Comparison of ENCODE assay signal across 14 mouse cellular contexts in genomic region chr5:118473128-118473730, GRCm38 (mm10).
DNase-seq lines count a peak whose midpoint lies in the region; ATAC-seq and TF ChIP-seq lines count a peak whose summit lies in the region.
"Had no signal": no experiment of that assay in that cellular context is flagged by ENCODE, and none has a peak within 500 bp of the region (broad histone marks: within the 10 kb centered on the region; RNA-seq: fewer than 3 reads in every experiment).

No protein-coding gene starts in this region.

- no peak for TF ChIP-seq EP300 in liver, postnatal 0 days (IDR thresholded peaks at IDR 0.05; ENCODE audit: low read depth)

- ATAC-seq in forebrain, embryonic 15.5 days (replicated peaks), result no peak
- no peak for ATAC-seq in liver, embryonic 13.5 days (ENCODE audit: low read depth)
- ATAC-seq in liver, postnatal 0 days, result no peak
- ATAC-seq in embryonic facial prominence, embryonic 15.5 days (ENCODE audit: insufficient number of reproducible peaks, low FRiP score, low TSS enrichment, low read depth), result no peak

- intact Hi-C loops in left cerebral cortex, postnatal 25 days (cut with DNase I), result no loop called here

- DNase-seq in forebrain, embryonic 10.5 days (ENCODE audit: extremely low spot score, low spot score), result no peak
- no peak for DNase-seq in liver, embryonic 13.5 days
- no peak for DNase-seq in liver, postnatal 0 days
- DNase-seq in Muller cell, postnatal 12 days (ENCODE audit: inconsistent ontology term), result peak; percentile 35
- no peak for DNase-seq in left cerebral cortex, postnatal 25 days (ENCODE audit: low spot score in 2 of 2)
- DNase-seq in neural tube, embryonic 10.5 days (ENCODE audit: extremely low spot score, low spot score), result no peak
- DNase-seq: cerebellum, postnatal 14 days; gastrocnemius, postnatal 10 days; layer of hippocampus, adult 9-11 months; left cerebral cortex, postnatal 4 days; lung, postnatal 36 days; thymus, adult 2 months had no signal

- no peaks in the 10 kb centered on the region for H3K36me3 ChIP-seq in forebrain, embryonic 10.5 days (replicated peaks)
- H3K36me3 ChIP-seq in forebrain, embryonic 15.5 days, result no peaks in the 10 kb centered on the region
- no peaks in the 10 kb centered on the region for H3K36me3 ChIP-seq in liver, embryonic 13.5 days
- no peaks in the 10 kb centered on the region for H3K36me3 ChIP-seq in liver, postnatal 0 days (replicated peaks; ENCODE audit: insufficient read depth, low read length)
- no peaks in the 10 kb centered on the region for H3K36me3 ChIP-seq in embryonic facial prominence, embryonic 15.5 days

- H3K4me1 ChIP-seq in forebrain, embryonic 10.5 days, result peaks cover 65% of the 10 kb centered on the region
- 0 out of 2 replicates have a peak, but pooled peaks cover 9% of the 10 kb centered on the region for H3K4me1 ChIP-seq in forebrain, embryonic 15.5 days
- H3K4me1 ChIP-seq in liver, embryonic 13.5 days (replicated peaks), result peaks cover 57% of the 10 kb centered on the region
- peaks cover 21% of the 10 kb centered on the region for H3K4me1 ChIP-seq in liver, postnatal 0 days (ENCODE audit: insufficient read depth)
- peaks cover 41% of the 10 kb centered on the region for H3K4me1 ChIP-seq in embryonic facial prominence, embryonic 15.5 days

- TF ChIP-seq CTCF in liver, postnatal 0 days (IDR thresholded peaks at IDR 0.05; ENCODE audit: low read depth), result no peak

- peaks cover 11% of the 10 kb centered on the region for H3K27me3 ChIP-seq in forebrain, embryonic 10.5 days (ENCODE audit: poor library complexity, severe bottlenecking)
- no peaks in the 10 kb centered on the region for H3K27me3 ChIP-seq in forebrain, embryonic 15.5 days
- H3K27me3 ChIP-seq in liver, embryonic 13.5 days, result peaks cover 3% of the 10 kb centered on the region; the same call in 1 of the 2 replicates
- H3K27me3 ChIP-seq in liver, postnatal 0 days (ENCODE audit: insufficient read depth, low read length), result no peaks in the 10 kb centered on the region
- no peaks in the 10 kb centered on the region for H3K27me3 ChIP-seq in embryonic facial prominence, embryonic 15.5 days

- no peak overlapping the region for H3K4me2 ChIP-seq in forebrain, embryonic 15.5 days (replicated peaks)
- no peak overlapping the region for H3K4me2 ChIP-seq in liver, embryonic 13.5 days
- no peak overlapping the region for H3K4me2 ChIP-seq in liver, postnatal 0 days (ENCODE audit: low read depth, low read length)
- no peak overlapping the region for H3K4me2 ChIP-seq in embryonic facial prominence, embryonic 15.5 days (replicated peaks)

- H3K27ac ChIP-seq in forebrain, embryonic 10.5 days, result peak overlapping the region; percentile 21
- H3K27ac ChIP-seq in forebrain, embryonic 15.5 days (replicated peaks), result no peak overlapping the region
- peak overlapping the region; percentile 37 for H3K27ac ChIP-seq in liver, embryonic 13.5 days
- no peak overlapping the region for H3K27ac ChIP-seq in liver, postnatal 0 days (ENCODE audit: low read depth)
- H3K27ac ChIP-seq in embryonic facial prominence, embryonic 15.5 days (replicated peaks), result 0 out of 2 replicates have a peak overlapping the region, but pooled peaks have one; percentile 5

- H3K9ac ChIP-seq in forebrain, embryonic 15.5 days (replicated peaks), result no peak overlapping the region
- H3K9ac ChIP-seq in liver, embryonic 13.5 days, result peak overlapping the region; percentile 28; the same call in 1 of the 2 replicates
- H3K9ac ChIP-seq in liver, postnatal 0 days (replicated peaks), result no peak overlapping the region
- no peak overlapping the region for H3K9ac ChIP-seq in embryonic facial prominence, embryonic 15.5 days

- H3K9me3 ChIP-seq in forebrain, embryonic 10.5 days, result no peaks in the 10 kb centered on the region
- no peaks in the 10 kb centered on the region for H3K9me3 ChIP-seq in forebrain, embryonic 15.5 days
- H3K9me3 ChIP-seq in liver, embryonic 13.5 days (replicated peaks), result no peaks in the 10 kb centered on the region
- H3K9me3 ChIP-seq in liver, postnatal 0 days (ENCODE audit: low read length), result no peaks in the 10 kb centered on the region
- H3K9me3 ChIP-seq in embryonic facial prominence, embryonic 15.5 days (replicated peaks), result no peaks in the 10 kb centered on the region

- H3K4me3 ChIP-seq in forebrain, embryonic 10.5 days, result no peak overlapping the region
- no peak overlapping the region for H3K4me3 ChIP-seq in forebrain, embryonic 15.5 days
- no peak overlapping the region for H3K4me3 ChIP-seq in liver, embryonic 13.5 days (replicated peaks)
- H3K4me3 ChIP-seq in liver, postnatal 0 days (ENCODE audit: low read depth, low read length), result no peak overlapping the region
- no peak overlapping the region for H3K4me3 ChIP-seq in embryonic facial prominence, embryonic 15.5 days (replicated peaks)

- 59% methylated on average over 5 of the region's 5 CpGs for WGBS in forebrain, embryonic 10.5 days
- 46% methylated on average over 5 of the region's 5 CpGs for WGBS in forebrain, embryonic 15.5 days
- WGBS in liver, embryonic 13.5 days (ENCODE audit: insufficient replicate concordance), result 54% methylated on average over 5 of the region's 5 CpGs
- WGBS in liver, postnatal 0 days (ENCODE audit: insufficient replicate concordance), result 53% methylated on average over 5 of the region's 5 CpGs
- 19% methylated on average over 5 of the region's 5 CpGs for WGBS in embryonic facial prominence, embryonic 15.5 days

Comparison
In these comparisons a context has a peak if more than half of its experiments do, and no peak if none do; other contexts are left out.
1. H3K27ac ChIP-seq: peak in forebrain, embryonic 10.5 days (single experiment), liver, embryonic 13.5 days (single experiment) and embryonic facial prominence, embryonic 15.5 days (single experiment); none in forebrain, embryonic 15.5 days (single experiment) and liver, postnatal 0 days (single experiment).